Mouse (Mus musculus): Measurements from ENCODE around the gene Dusp23. TPM values are rescaled to one million over a fixed set of nuclear protein-coding genes. Genes with fewer than 3 reads are reported as not detected.

Dusp23 gene
- total RNA-seq, 2 experiments from 2014 or later: 4.1 to 6.1 TPM

Other genes starting within 250 kb of the Dusp23 start
- gene Slamf9, start 157.6 kb downstream of the Dusp23 start, total RNA-seq (2021): 1 to 10 TPM in 1 of 2 experiments, under 1 TPM in 1; 0.61 to 1.0 TPM
- gene Igsf9, start 151.2 kb downstream of the Dusp23 start, total RNA-seq (2021): 1 to 10 TPM; 6.3 to 7.0 TPM
- gene Tagln2, start 132.9 kb downstream of the Dusp23 start, total RNA-seq (2021): 10 to 100 TPM in 1 of 2 experiments, 1 to 10 TPM in 1; 8.2 to 12.3 TPM
- 1 to 10 TPM; 2.9 to 4.2 TPM for gene Cfap45, start 112.2 kb downstream of the Dusp23 start, total RNA-seq (2021)
- gene Vsig8, start 77.0 kb downstream of the Dusp23 start, total RNA-seq (2021): under 1 TPM; 0.21 to 0.23 TPM
- not detected for gene Slamf8, start 42.4 kb downstream of the Dusp23 start, total RNA-seq (2021)
- not detected for gene Fcrl6, start 30.4 kb downstream of the Dusp23 start, total RNA-seq (2021)
- gene Crp, start 65.1 kb upstream of the Dusp23 start, total RNA-seq (2021): not detected